7 mouse cellular contexts compared by ENCODE assay signal in genomic region chr5:143463671-143464070, GRCm38 (mm10). TPM values are rescaled to one million over a fixed set of nuclear protein-coding genes. Genes with fewer than 3 reads are reported as not detected.
DNase-seq lines count a peak whose midpoint lies in the region; ATAC-seq and TF ChIP-seq lines count a peak whose summit lies in the region.

No protein-coding gene starts in this region.

- TF ChIP-seq CTCF in lung, postnatal 0 days (IDR thresholded peaks at IDR 0.05) = no peak

- H3K4me1 ChIP-seq in lung, postnatal 0 days (ENCODE audit: insufficient read depth, low read depth, low read length) = peaks cover 5% of the 10 kb centered on the region; the same call in 1 of the 2 replicates
- peaks cover 7% of the 10 kb centered on the region; the same call in 1 of the 2 replicates for H3K4me1 ChIP-seq in forebrain, embryonic 14.5 days (ENCODE audit: control insufficient read depth, insufficient read depth, low read length)
- H3K4me1 ChIP-seq in limb, embryonic 14.5 days (ENCODE audit: control insufficient read depth, insufficient read depth, low read length) = peaks cover 7% of the 10 kb centered on the region; the same call in 1 of the 2 replicates
- peaks cover 5% of the 10 kb centered on the region; the same call in 1 of the 2 replicates for H3K4me1 ChIP-seq in stomach, embryonic 15.5 days

- H3K27me3 ChIP-seq in lung, postnatal 0 days (replicated peaks; ENCODE audit: insufficient read depth, low read length) = no peaks in the 10 kb centered on the region
- H3K27me3 ChIP-seq in forebrain, embryonic 14.5 days (replicated peaks; ENCODE audit: control insufficient read depth, insufficient read depth, low read length) = no peaks in the 10 kb centered on the region
- no peaks in the 10 kb centered on the region for H3K27me3 ChIP-seq in limb, embryonic 14.5 days (ENCODE audit: control insufficient read depth, insufficient read depth, low read length)
- H3K27me3 ChIP-seq in stomach, embryonic 15.5 days (replicated peaks) = no peaks in the 10 kb centered on the region

- H3K27ac ChIP-seq in lung, postnatal 0 days (ENCODE audit: low read length) = no peak overlapping the region
- no peak overlapping the region for H3K27ac ChIP-seq in forebrain, embryonic 14.5 days (ENCODE audit: low read depth, low read length)
- no peak overlapping the region for H3K27ac ChIP-seq in limb, embryonic 14.5 days (replicated peaks; ENCODE audit: low read depth, low read length)
- H3K27ac ChIP-seq in stomach, embryonic 15.5 days = no peak overlapping the region

- TF ChIP-seq EP300 in lung, postnatal 0 days (IDR thresholded peaks at IDR 0.05) = no peak

- no peak for ATAC-seq in lung, postnatal 0 days
- ATAC-seq in forebrain, embryonic 14.5 days = no peak
- no peak for ATAC-seq in limb, embryonic 14.5 days (ENCODE audit: low FRiP score, low read depth)
- no peak for ATAC-seq in stomach, embryonic 15.5 days (ENCODE audit: insufficient read depth, low FRiP score, low read depth)

- TF ChIP-seq POLR2A in limb, embryonic 14.5 days (IDR thresholded peaks at IDR 0.05; ENCODE audit: borderline replicate concordance, extremely low read depth, insufficient read depth, insufficient read length) = no peak

- H3K4me3 ChIP-seq in lung, postnatal 0 days (ENCODE audit: low read depth, low read length) = peak overlapping the region; percentile 58; the same call in 1 of the 2 replicates
- peak overlapping the region; percentile 71 for H3K4me3 ChIP-seq in forebrain, embryonic 14.5 days (ENCODE audit: low read depth, low read length)
- H3K4me3 ChIP-seq in limb, embryonic 14.5 days (replicated peaks; ENCODE audit: low read length) = peak overlapping the region; percentile 76
- peak overlapping the region; percentile 78 for H3K4me3 ChIP-seq in stomach, embryonic 15.5 days (replicated peaks)

- no peak for DNase-seq in lung, postnatal 0 days (ENCODE audit: low spot score)
- DNase-seq in lung, postnatal 14 days = no peak
- no peak for DNase-seq in forebrain, embryonic 14.5 days (ENCODE audit: low spot score)
- DNase-seq in limb, embryonic 14.5 days (ENCODE audit: low spot score) = no peak
- no peak for DNase-seq in urinary bladder, adult 2 months (ENCODE audit: low spot score)
- DNase-seq in frontal cortex, postnatal 10 days (ENCODE audit: low spot score in 2 of 2) = no peak

- H3K36me3 ChIP-seq in lung, postnatal 0 days (ENCODE audit: insufficient read depth, low read length) = no peaks in the 10 kb centered on the region
- H3K36me3 ChIP-seq in forebrain, embryonic 14.5 days (ENCODE audit: control insufficient read depth, insufficient read depth, low read length) = peaks cover 18% of the 10 kb centered on the region
- peaks cover 9% of the 10 kb centered on the region for H3K36me3 ChIP-seq in limb, embryonic 14.5 days (ENCODE audit: control insufficient read depth, insufficient read depth, low read length)
- no peaks in the 10 kb centered on the region for H3K36me3 ChIP-seq in stomach, embryonic 15.5 days

- H3K4me2 ChIP-seq in lung, postnatal 0 days (replicated peaks; ENCODE audit: low read depth, low read length) = peak overlapping the region; percentile 84
- H3K4me2 ChIP-seq in forebrain, embryonic 14.5 days (ENCODE audit: low read length) = peak overlapping the region; percentile 72
- peak overlapping the region; percentile 90 for H3K4me2 ChIP-seq in limb, embryonic 14.5 days (replicated peaks; ENCODE audit: low read depth, low read length, severe bottlenecking)
- H3K4me2 ChIP-seq in stomach, embryonic 15.5 days = peak overlapping the region; percentile 94

- H3K9ac ChIP-seq in lung, postnatal 0 days (replicated peaks; ENCODE audit: low read depth) = peak overlapping the region; percentile 52; the same call in 1 of the 2 replicates
- H3K9ac ChIP-seq in forebrain, embryonic 14.5 days (ENCODE audit: low read length) = peak overlapping the region; percentile 76
- H3K9ac ChIP-seq in limb, embryonic 14.5 days (ENCODE audit: low read depth, low read length, severe bottlenecking) = peak overlapping the region; percentile 67
- H3K9ac ChIP-seq in stomach, embryonic 15.5 days = no peak overlapping the region

- H3K9me3 ChIP-seq in lung, postnatal 0 days (ENCODE audit: low read length) = no peaks in the 10 kb centered on the region
- no peaks in the 10 kb centered on the region for H3K9me3 ChIP-seq in forebrain, embryonic 14.5 days (replicated peaks; ENCODE audit: control insufficient read depth, low read length)
- H3K9me3 ChIP-seq in limb, embryonic 14.5 days (ENCODE audit: control insufficient read depth, low read length) = no peaks in the 10 kb centered on the region
- H3K9me3 ChIP-seq in stomach, embryonic 15.5 days = no peaks in the 10 kb centered on the region

- WGBS in lung, postnatal 0 days = 83% methylated on average over 11 of the region's 11 CpGs
- 80% methylated on average over 11 of the region's 11 CpGs for WGBS in forebrain, embryonic 14.5 days
- WGBS in limb, embryonic 14.5 days = 68% methylated on average over 11 of the region's 11 CpGs
- 72% methylated on average over 11 of the region's 11 CpGs for WGBS in stomach, embryonic 15.5 days

RNA-seq across cellular contexts. Expression of gene Daglb, which starts 0.7 kb away (rescaled TPM):
- 5.9 and 6.0 TPM in 2 replicates for polyA plus RNA-seq in lung, postnatal 0 days (2015; fragmentation: Nextera tagmentation; extraction: Ambion mirVana)
- polyA plus RNA-seq in forebrain, embryonic 14.5 days (2014; fragmentation: Nextera tagmentation; extraction: Ambion mirVana) = 9.7 and 11.2 TPM in 2 replicates
- polyA plus RNA-seq in limb, embryonic 14.5 days (2012; rRNA removed) = 7.9 and 9.8 TPM in 2 replicates
- polyA plus RNA-seq in limb, embryonic 14.5 days (2014; fragmentation: Nextera tagmentation; extraction: Ambion mirVana) = 7.3 and 8.3 TPM in 2 replicates
- 10.4 and 11.3 TPM in 2 replicates for polyA plus RNA-seq in stomach, embryonic 15.5 days (2015; fragmentation: Nextera tagmentation; extraction: Ambion mirVana)
- 22.1 and 26.7 TPM in 2 replicates for polyA plus RNA-seq in urinary bladder, adult 2 months (2012; rRNA removed)
